Mouse (Mus musculus) liver, postnatal 0 days (tissue): ENCODE results near the gene Arf1. TPM values are rescaled to one million over a fixed set of nuclear protein-coding genes. Genes with fewer than 3 reads are reported as not detected.

Experiments used
- ATAC-seq: fragments of 200-750 bp; cut with Nextera tagmentation; 2 replicates; pipeline ENCODE4 v1.8.0; 2017; ENCODE audit warnings: mild to moderate bottlenecking, moderate library complexity
- DNase-seq: peaks from one replicate; pipeline ENCODE4 v3.0.0-alpha.2; 2016
- H3K27ac ChIP-seq: fragments of 300-500 bp; sonication (generic); 2 replicates; pipeline ENCODE4 v1.5.1; 2014; ENCODE audit warnings: antibody characterized with exemption, moderate library complexity, mild to moderate bottlenecking, low read depth
- H3K27me3 ChIP-seq: fragments of 300-500 bp; sonication (generic); 2 replicates; pipeline ENCODE4 v1.6.1; 2014; ENCODE audit warnings: low read length, control low read depth, mixed read lengths; ENCODE audit not compliant: insufficient read depth
- H3K36me3 ChIP-seq: fragments of 300-500 bp; sonication (generic); replicated peaks from 2 replicates; pipeline ENCODE4 v1.6.1; 2014; ENCODE audit warnings: mild to moderate bottlenecking, control low read depth, low read length, moderate library complexity, mixed read lengths; ENCODE audit not compliant: insufficient read depth
- H3K4me1 ChIP-seq: fragments of 300-500 bp; sonication (generic); 2 replicates; pipeline ENCODE4 v1.6.1; 2014; ENCODE audit warnings: antibody characterized with exemption, mild to moderate bottlenecking, control low read depth; ENCODE audit not compliant: insufficient read depth
- H3K4me2 ChIP-seq: fragments of 300-500 bp; sonication (generic); 2 replicates; pipeline ENCODE4 v1.6.1; 2014; ENCODE audit warnings: low read depth, mild to moderate bottlenecking, low read length, moderate library complexity, mixed read lengths
- H3K4me3 ChIP-seq: fragments of 300-500 bp; sonication (generic); 2 replicates; pipeline ENCODE4 v1.5.1; 2014; ENCODE audit warnings: low read depth, low read length
- H3K9ac ChIP-seq: fragments of 300-500 bp; sonication (generic); replicated peaks from 2 replicates; pipeline ENCODE4 v1.6.1; 2014; ENCODE audit warnings: mild to moderate bottlenecking, moderate library complexity
- H3K9me3 ChIP-seq: fragments of 300-500 bp; sonication (generic); 2 replicates; pipeline ENCODE4 v1.6.1; 2016; ENCODE audit warnings: mild to moderate bottlenecking, control low read depth, low read length, mixed read lengths
- CTCF ChIP-seq: sonication (generic); IDR thresholded peaks from 2 replicates; pipeline ENCODE4 v1.5.1; 2016; ENCODE audit warnings: antibody characterized with exemption, low read depth
- EP300 ChIP-seq: IDR thresholded peaks from 2 replicates; pipeline ENCODE4 v1.6.1; 2016; ENCODE audit warnings: antibody characterized with exemption, low read depth, mild to moderate bottlenecking
- WGBS: fragments of 180-500 bp; shearing (Covaris S2); extraction: QIAGEN DNeasy Blood & Tissue Kit; methylation state at CpG from one replicate; pipeline ENCODE4 v1.1.7; 2014; ENCODE audit not compliant: insufficient replicate concordance; 5-methylcytosine and 5-hydroxymethylcytosine counted together
- polyA plus RNA-seq: library from polyadenylated mRNA; unstranded; fragments of >200 nt; fragmentation: Nextera tagmentation; extraction: Ambion mirVana; gene quantifications from 2 replicates; pipeline ENCODE4 v1.2.1, GENCODE M21; 2015

Gene Arf1
- 244 and 254 TPM in 2 replicates for polyA plus RNA-seq

DNA sequence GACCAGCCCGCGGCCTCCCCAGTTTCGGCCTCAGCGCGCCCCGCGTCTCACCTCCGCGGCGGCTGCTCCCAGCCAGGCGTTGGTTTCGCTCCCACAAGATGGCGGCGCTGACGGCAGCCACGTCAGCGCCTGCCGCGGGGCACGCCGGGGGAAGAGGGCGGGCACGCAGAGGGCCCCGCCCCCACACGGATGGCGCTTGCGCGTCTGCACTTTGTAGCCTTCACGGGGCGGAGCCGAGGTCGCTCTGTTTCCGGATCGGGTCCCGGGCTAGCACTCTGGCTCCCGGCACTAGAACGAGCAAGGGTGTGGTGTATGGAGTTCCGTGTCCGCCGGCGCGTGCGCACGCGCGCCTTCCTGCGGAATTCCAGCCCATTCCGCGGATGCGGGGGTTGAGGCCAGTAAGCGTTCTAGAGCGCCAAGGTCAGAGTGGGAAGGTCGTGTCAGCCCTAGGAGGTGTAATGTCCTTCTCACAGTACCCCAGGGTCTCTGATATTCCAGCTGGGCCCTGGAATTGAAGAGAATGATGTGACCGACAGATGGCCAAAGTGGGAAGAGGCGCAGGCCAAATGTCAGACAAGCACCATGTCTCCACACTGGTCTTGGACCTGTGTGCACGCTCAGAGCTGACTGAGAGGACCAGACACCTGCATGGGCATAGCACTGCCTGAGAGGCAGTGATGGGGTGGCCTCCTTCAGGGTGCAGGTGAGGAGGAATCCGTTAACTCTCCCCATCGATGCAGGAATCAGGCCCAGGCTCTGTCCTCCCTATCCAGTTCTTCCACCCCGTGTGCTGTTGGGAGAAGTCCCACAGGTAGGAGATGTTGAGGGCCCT is at the start of gene Arf1:
Gene Arf1 (minus strand): TSS at position 149 of the 832 bp plus-strand sequence.
- peak; percentile 97 for DNase-seq
- H3K27ac ChIP-seq = peak within 1 kb of the TSS; percentile 98
- peak within 1 kb of the TSS; percentile 87 for H3K4me2 ChIP-seq
- no peaks in the 10 kb centered on the region for H3K9me3 ChIP-seq
- H3K9ac ChIP-seq = peak within 1 kb of the TSS; percentile 100
- peak within 1 kb of the TSS; percentile 100 for H3K4me3 ChIP-seq
- no peak for TF ChIP-seq EP300
- no peak for TF ChIP-seq CTCF
- no peaks in the 10 kb centered on the region for H3K36me3 ChIP-seq
- WGBS = 5% methylated on average over 54 of the region's 59 CpGs
- peaks cover 44% of the 10 kb centered on the region for H3K4me1 ChIP-seq
- no peaks in the 10 kb centered on the region for H3K27me3 ChIP-seq
- peak; percentile 94 for ATAC-seq

DNA sequence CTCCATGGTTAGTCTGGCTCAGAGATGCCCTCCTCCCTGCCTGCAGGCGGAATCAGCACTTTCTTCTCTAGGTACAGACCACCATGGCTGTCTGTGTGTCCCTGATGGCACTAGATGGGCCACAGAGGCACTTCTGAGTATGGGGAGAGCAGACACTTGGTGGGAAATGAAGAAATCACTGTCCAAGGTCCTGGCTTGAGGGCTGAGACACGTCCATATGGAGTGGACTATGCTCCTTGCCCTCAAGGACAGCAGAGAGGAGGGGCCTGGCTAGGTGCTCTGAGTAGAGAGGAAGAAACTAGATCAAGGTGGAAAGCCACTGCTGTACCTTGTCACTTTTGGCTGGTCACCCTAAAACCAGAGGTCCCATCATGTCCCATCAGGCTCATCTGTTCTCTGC is 48.8 kb upstream of the Arf1 start:
- TF ChIP-seq EP300 (no peak), CTCF (no peak)
- Histone ChIP-seq H3K27me3 (peaks cover 22% of the 10 kb centered on the region; the same call in 1 of the 2 replicates), H3K27ac (no peak overlapping the region), H3K9ac (no peak overlapping the region), H3K4me2 (no peak overlapping the region), H3K9me3 (no peaks in the 10 kb centered on the region), H3K4me3 (no peak overlapping the region), H3K36me3 (no peaks in the 10 kb centered on the region), H3K4me1 (no peaks in the 10 kb centered on the region)
- 30% methylated on average over 2 of the region's 2 CpGs for WGBS
- DNase-seq (no peak), ATAC-seq (no peak)

DNA sequence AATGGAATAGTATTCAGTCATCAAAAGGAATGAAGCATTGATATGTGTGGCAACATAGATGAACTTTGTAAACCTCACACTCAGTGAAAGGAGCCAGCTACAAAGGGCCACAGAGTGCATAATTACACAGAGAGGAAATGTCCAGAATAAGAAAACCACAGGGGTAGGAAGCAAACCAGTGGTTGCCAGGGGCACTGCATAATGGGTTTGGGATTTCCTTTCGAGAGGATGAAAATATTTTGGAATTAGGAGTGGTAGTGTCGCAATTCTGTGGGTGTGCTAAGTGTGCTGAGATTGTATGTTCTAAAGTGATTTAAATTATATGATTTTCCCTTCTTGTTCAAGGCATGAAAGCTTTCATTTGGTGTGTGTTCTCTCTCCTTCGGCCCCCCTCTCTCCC is 46.1 kb upstream of the Arf1 start:
- Histone ChIP-seq H3K27me3 (peaks cover 12% of the 10 kb centered on the region; the same call in 1 of the 2 replicates), H3K36me3 (no peaks in the 10 kb centered on the region), H3K9ac (no peak overlapping the region), H3K4me2 (no peak overlapping the region), H3K27ac (no peak overlapping the region), H3K4me1 (no peaks in the 10 kb centered on the region), H3K9me3 (no peaks in the 10 kb centered on the region), H3K4me3 (no peak overlapping the region)
- ATAC-seq (no peak), DNase-seq (no peak)
- 66% methylated on average over 3 of the region's 3 CpGs for WGBS
- TF ChIP-seq EP300 = no peak
- TF ChIP-seq CTCF = no peak

DNA sequence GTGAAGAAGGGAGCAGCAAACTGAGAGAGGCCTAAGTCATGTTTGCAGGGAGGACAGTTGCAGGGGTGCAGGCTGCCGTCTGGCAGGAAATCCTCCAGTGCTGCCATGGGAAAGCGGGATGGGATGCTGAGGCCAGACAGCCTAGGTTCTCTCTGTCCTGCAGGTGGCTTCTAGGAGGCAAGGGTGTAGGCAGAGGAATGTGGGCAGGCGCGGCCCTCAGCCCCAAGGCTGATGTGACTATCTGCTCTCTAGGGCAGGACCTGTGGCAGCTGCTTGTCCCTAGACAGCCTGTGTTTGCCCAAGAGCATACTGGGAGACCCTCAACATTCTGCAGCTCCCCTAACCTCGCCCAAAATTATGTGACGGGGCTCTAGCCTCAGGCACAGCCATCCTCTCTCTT is 38.7 kb upstream of the Arf1 start:
- no peaks in the 10 kb centered on the region for H3K9me3 ChIP-seq
- WGBS = 30% methylated on average over 6 of the region's 6 CpGs

DNA sequence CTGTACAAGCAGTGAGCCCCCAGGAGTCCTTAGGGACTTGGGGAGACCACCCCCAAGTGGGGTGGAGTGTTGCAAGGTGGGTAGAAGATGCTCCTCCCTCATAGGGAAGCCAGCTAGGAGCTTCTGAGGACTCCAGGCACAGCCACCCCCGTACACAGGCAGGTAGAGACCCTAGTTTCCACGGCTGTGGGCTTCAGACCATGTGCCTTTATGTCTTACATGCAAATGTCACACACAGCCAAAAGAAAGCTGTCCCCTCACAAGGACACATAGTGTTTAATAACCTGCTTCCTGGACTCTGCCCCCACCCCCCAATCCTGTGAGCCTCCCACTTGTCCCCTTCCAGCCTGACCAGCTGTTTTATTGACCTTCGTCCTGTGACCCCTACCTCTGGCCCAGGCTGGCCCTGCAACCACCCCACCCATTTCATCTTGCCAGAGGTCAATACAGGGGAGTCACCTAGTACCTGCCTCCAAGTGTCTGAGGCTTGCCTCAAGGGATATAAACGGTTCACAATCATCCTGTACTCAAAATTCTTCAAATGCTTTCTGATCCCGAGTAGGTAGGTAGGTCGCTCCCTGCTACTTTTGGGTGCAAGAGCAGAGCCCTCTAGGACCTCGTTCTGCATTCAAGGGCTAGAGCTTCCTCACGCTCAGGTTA is 37.2 kb upstream of the Arf1 start:
- 65% methylated on average over 8 of the region's 8 CpGs for WGBS
- Histone ChIP-seq H3K9me3 (no peaks in the 10 kb centered on the region), H3K27ac (no peak overlapping the region), H3K4me1 (peaks cover 21% of the 10 kb centered on the region), H3K9ac (no peak overlapping the region), H3K4me2 (no peak overlapping the region), H3K4me3 (no peak overlapping the region), H3K27me3 (peaks cover 44% of the 10 kb centered on the region), H3K36me3 (no peaks in the 10 kb centered on the region)
- ATAC-seq (no peak), DNase-seq (no peak)
- TF ChIP-seq CTCF = no peak
- no peak for TF ChIP-seq EP300

More for the DNA sequence above, 38.7 kb upstream of the Arf1 start:
- no peak overlapping the region for H3K27ac ChIP-seq
- H3K4me3 ChIP-seq = no peak overlapping the region
- no peak for DNase-seq
- TF ChIP-seq EP300 (no peak), CTCF (no peak)
- no peak for ATAC-seq
- no peaks in the 10 kb centered on the region for H3K36me3 ChIP-seq
- no peak overlapping the region for H3K4me2 ChIP-seq
- peaks cover 44% of the 10 kb centered on the region for H3K27me3 ChIP-seq
- no peak overlapping the region for H3K9ac ChIP-seq
- peaks cover 12% of the 10 kb centered on the region for H3K4me1 ChIP-seq

DNA sequence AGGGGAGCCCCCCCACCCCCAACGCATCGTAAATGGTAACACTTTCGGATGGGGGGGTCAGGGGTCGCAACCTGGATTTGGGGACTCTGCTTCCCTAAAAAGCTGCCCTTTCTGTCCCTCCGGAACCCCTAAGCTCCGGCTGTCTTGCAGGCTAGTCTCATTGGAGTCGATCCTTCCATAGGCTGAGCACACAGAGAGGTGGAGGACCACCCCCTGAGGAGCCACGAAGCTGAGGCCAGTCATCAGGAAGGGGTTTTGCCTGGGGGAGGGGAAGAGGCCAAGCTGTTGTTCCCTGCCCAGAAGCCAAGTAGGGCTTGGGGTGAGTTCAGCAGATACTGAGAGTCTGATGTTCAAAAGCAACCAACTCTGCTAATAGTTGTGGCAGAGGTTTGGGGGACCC is 36.5 kb upstream of the Arf1 start:
- 12% methylated on average over 8 of the region's 8 CpGs for WGBS
- Histone ChIP-seq H3K4me3 (peak overlapping the region; percentile 43), H3K9ac (peak overlapping the region; percentile 42), H3K4me2 (peak overlapping the region; percentile 74), H3K27ac (no peak overlapping the region), H3K9me3 (no peaks in the 10 kb centered on the region), H3K4me1 (peaks cover 28% of the 10 kb centered on the region), H3K27me3 (peaks cover 44% of the 10 kb centered on the region), H3K36me3 (no peaks in the 10 kb centered on the region)
- DNase-seq = no peak
- no peak for TF ChIP-seq EP300
- no peak for TF ChIP-seq CTCF
- ATAC-seq = no peak
